Mouse (Mus musculus) thymus, postnatal 36 days (tissue): ENCODE measurements around the gene Map3k7cl.

Experiments used
- DNase-seq, 2 experiments: peaks; one replicate each; pipeline ENCODE4 v3.0.0; 2022; ENCODE audit warnings: mixed read lengths in 2 of 2

The Map3k7cl gene

DNA sequence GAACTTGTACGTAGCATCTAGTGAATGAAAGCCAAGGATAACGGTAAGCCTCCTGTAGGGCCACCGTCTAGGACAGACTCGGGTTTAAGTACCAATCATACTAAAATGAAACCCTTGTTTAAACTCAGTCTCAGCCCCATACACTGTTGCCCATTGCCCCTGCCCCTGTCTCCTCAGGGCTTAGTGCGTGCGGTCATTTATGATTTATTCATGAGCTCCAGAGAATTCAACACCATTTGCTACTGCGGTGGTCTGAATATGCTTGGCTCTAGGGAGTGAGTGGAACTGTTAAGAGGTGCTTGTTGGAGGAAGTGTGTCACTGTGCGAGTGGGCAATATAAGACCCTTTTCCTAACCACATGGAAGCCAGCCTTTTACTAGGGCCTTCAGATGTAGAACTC is 34.7 kb downstream of the Map3k7cl start:
- no peak for DNase-seq

DNA sequence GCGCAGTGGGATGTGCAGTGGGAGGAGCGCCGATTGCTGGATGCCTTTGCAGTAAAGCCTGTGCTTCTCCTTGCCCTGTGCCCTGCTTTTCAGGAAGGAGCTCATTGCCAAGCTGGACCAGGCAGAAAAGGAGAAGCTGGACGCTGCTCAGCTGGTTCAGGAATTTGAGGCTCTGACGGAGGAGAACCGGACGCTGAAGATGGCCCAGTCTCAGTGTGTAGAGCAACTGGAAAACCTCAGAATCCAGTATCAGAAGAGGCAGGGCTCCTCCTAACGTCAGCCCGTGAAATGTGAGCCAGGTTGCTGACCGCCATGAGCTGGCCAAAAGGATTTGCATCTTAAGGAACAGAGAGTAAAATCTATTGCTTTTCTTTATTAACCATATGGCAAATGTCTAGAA is 41.0 kb downstream of the Map3k7cl start:
- no peak for DNase-seq

GRCm38 (mm10) chr16:87595149-87595548 is 42.0 kb downstream of the Map3k7cl start:
- no peak for DNase-seq

- DNase-seq: no peak
These were observed 49.8 kb downstream of the Map3k7cl start for GRCm38 (mm10) chr16:87602717-87603526.

DNA sequence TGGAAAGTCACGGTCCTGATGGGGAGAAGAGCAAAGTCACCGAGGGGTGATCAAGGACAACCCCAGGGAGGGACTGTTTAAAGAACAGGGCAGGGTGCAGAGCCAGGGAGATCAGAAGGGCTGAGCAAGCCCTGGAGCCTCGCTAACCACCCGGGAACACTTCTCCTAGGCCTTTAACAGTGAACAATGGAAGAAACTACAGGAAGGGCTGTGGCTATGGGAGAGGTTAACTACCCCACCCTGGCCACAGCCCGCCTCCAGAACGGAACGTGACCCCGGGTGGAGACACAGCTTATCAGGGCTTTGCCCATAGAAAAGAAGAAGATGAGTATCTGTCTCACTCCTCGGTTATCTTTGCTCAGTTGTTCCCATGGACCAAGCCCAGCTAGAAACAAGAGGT is 50.9 kb downstream of the Map3k7cl start:
- no peak for DNase-seq

DNA sequence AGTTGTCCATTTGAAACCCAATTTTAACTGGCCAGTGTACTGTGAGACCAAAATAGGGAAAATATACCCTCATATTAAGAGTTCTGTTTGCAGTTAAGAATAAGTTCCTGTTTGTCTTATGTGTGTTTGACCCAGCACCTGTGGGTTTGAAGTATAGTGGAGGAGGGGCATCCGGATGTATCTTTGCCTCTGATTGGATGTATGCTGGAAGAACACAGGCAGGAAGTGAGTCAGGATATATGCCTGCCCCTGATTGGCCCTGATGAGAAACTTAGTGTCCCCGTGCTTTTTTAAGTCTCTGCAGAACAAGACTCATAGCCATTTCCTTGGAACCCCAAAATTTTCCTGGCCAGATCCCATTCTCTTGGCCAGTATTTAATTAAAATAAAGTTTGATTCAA is 51.8 kb downstream of the Map3k7cl start:
- no peak for DNase-seq

DNA sequence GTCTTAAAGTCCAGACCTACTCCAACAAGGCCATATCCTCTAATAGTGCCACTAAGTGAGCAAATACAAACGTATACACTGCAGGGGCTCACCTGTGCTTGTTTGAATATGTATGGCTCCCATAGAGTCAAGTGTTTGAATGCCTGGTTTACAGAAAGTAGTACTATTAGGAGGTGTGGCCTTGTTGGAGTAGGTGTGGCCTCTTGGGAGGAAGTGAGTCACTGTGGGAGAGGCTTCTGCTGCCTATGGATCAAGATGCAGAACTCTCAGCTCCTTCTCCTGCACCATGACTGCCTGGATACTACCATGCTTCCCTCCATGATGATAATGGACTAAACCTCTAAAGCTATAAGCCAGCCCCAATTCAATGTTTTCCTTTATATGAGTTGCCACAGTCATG is 54.3 kb downstream of the Map3k7cl start:
- no peak for DNase-seq

GRCm38 (mm10) chr16:87607959-87608358 is 54.8 kb downstream of the Map3k7cl start:
- DNase-seq: no peak

- no peak for DNase-seq
These were observed 57.0 kb downstream of the Map3k7cl start for GRCm38 (mm10) chr16:87610142-87610541.

DNA sequence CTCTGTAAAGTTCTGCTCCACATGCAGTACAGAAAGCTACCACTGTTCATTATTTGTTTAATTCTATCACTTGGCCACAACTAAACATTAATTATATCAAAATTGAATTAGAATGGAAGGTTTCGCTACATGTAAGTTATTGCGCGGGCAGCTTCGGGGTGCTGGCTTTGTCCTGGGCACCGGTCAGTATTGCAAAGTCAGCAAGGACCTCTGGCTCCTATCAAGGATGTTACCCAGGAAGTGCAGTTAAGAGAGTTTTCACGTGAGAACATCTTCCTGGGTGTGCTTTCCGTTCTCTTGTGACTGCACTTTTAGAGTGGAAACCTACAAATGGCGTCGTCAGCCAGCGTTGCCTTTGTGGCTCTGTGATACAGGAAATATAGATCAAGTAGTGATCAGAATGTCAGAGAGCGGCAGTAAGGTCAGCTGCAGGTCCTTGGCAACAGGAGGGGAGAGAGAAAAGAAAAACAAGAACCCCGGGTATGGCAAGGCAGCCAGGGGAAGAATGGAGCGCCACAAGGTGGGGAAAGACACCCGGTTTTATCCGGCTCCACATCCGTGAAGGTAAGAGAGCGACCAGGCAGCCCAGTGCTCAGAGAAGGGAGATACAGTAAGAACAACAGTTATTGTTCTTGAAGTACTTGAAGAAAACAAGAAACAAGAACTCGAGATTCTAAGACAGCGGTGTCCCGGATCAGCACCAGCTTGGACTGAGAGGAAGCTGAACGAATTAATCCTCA is 57.6 kb downstream of the Map3k7cl start:
- DNase-seq: no peak

- DNase-seq: no peak
These were observed 58.3 kb downstream of the Map3k7cl start for GRCm38 (mm10) chr16:87611420-87611819.

- no peak for DNase-seq
These were observed 59.2 kb downstream of the Map3k7cl start for GRCm38 (mm10) chr16:87612218-87612838.

DNA sequence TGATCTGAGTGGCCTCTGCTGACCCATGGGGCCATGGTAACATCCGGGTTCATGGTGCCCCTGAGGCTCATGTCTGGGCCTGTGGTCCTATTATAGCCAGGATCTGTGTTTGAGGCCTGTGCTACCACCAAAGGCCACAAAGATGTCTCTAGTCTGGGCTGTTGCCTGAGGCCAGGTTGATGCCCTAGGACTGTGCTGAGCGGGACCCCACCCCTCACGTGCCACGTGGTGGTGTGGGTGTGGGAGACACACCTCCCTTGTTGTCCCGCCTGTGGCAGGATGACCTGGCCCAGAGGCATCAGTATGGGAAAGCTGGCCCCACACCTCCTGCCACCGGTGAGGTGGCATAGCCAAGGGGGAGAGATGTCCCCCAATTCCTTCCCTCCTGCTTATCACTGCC is 64.2 kb downstream of the Map3k7cl start:
- DNase-seq: no peak

DNA sequence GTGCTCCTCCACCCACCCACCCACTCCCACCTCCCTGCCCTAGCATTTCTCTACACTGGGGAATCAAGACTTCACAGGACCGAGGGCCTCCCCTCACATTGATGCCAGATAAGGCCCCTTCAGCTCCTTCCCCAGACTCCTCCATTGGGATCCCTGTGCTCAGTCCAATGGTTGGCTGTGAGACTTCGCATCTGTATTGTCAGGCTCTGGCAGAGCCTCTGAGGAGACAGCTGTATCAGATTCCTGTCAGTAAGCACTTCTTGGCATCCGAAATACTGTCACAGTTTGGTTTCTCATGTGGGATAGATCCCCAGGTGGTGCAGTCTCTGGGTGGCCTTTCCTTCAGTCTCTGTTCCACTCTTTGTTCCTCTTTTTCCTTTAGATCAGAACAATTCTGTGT is 68.1 kb downstream of the Map3k7cl start:
- DNase-seq: no peak

- DNase-seq: no peak
These were observed 70.8 kb downstream of the Map3k7cl start for GRCm38 (mm10) chr16:87623881-87624280.

GRCm38 (mm10) chr16:87624937-87625336 is 71.8 kb downstream of the Map3k7cl start:
- no peak for DNase-seq

DNA sequence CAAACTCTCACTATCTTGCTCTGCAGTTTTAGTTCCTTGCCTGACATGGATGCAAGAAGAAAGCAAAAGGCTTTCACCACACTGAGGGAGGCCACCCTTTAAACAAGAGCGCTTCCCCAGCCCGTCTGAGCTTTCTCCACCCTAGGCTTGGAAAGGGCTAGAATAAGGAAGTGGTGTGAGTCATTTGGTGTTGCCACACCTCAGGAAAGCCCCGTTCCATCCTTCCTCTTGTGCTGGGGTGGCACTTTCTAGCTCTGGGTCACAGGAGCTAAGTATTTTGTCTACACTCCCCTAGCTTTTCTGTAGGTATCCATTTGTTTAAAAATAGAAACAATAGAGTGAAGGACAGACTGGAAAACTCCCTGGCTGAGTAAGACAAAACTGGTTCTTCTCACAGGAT is 72.2 kb downstream of the Map3k7cl start:
- no peak for DNase-seq

DNA sequence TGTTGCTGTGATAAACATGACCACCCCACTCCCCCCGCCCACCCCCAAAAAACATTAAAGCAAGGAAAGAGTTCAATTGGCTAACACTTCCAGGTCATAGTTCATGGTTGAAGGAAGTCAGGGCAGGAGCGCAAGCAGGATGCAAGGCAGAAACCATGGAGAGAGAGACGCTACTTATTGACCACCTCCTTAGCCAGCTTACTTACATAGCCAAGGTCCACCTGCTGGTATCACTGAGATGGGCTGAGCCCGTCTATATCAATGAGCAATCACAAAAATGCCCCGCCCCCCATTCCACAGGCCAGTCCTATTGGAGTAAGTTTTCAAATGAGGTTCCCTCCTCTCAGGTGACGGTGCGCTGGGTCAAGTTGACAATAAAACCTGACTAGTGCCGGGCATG is 72.7 kb downstream of the Map3k7cl start:
- no peak for DNase-seq

DNA sequence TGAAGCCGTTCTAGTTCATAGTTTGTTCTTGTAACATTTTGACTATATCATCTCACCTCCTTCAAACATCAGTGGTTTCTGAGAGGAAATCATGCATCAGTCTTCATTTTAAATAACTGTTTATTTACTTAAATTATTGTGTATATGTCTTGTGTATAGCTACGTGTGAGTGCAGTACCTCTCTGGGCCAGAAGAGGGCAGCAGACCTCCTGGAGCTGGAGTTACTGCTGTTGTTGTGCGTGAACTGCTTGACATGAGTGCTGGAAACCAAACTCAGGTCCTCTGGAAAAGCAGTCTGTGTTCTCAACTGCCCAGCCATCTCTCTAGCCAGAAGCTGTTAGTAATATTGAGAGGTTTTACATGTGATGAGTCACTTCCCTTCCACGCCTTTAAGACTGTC is 73.6 kb downstream of the Map3k7cl start:
- DNase-seq: no peak

- DNase-seq: peak; percentile 16 to 40
These were observed 81.6 kb downstream of the Map3k7cl start for GRCm38 (mm10) chr16:87634709-87635108.

DNA sequence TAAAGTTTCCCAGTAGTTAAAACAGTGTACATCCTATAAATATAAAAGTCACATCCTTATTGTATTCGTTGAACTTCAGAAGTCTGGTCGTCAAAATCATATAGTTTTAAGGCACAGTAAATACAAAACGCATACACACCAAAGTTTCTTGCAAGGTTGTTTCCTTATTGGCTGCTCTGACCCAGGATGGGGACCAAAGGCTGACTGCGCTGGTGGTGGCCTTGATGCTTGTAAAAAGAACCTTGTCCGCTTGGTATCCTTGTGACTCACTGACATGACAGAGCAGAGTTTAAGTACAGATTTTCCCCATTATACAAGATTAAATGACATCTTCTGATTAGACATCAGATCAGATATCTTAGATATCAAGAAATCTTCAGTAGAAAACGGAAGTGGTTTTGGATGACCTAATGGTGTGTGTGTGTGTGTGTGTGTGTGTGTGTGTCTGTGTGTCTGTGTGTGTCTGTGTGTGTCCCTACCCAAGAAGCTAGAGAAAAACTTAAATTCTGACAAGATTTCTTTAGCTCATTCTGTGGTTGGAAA is 82.2 kb downstream of the Map3k7cl start:
- DNase-seq: no peak

DNA sequence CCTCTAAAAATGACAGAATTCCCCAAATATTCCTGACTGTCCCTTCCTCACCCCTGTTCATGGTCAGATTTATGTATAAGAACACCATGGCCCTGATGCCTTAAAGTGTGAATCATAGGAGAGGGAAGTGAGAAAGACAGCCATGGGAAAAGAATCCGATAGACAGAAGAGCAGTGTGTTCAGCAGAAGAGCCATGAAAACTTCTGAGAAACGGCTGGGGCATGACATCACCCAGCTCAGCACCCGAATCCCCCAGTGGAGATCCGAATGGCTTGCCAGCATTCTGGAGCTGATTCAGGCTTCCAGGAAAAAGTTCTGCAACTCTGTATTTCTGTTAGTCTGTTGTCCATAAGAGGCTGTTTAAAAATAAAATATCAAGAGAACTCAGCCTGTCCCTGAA is 82.7 kb downstream of the Map3k7cl start:
- DNase-seq: no peak

GRCm38 (mm10) chr16:87638098-87638497 is 85.0 kb downstream of the Map3k7cl start:
- no peak for DNase-seq

DNA sequence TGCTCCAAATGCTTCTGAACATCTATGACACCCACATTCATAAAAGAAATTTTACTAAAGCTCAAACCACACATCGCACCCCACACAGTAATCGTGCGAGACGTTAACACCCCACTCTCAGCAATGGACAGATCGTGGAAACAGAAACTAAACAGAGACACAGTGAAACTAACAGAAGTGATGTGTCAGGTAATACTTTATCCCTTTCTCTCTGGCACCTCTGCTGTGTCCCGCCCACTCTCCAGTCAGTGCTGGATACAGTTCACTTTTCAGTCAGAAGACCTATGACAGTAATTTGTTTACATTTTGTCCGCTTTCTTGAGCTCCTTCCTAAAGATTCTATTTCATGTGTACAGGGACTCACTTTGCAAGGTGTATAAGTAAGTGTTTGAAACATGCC is 89.1 kb downstream of the Map3k7cl start:
- DNase-seq: no peak
